Mouse (Mus musculus) T-cell, adult 2 months (primary cell): ENCODE measurements around the gene Ccdc77.

Source experiments
- DNase-seq: peaks from one replicate; pipeline ENCODE4 v3.0.0; 2022; ENCODE audit warnings: low spot score

The Ccdc77 gene

DNA sequence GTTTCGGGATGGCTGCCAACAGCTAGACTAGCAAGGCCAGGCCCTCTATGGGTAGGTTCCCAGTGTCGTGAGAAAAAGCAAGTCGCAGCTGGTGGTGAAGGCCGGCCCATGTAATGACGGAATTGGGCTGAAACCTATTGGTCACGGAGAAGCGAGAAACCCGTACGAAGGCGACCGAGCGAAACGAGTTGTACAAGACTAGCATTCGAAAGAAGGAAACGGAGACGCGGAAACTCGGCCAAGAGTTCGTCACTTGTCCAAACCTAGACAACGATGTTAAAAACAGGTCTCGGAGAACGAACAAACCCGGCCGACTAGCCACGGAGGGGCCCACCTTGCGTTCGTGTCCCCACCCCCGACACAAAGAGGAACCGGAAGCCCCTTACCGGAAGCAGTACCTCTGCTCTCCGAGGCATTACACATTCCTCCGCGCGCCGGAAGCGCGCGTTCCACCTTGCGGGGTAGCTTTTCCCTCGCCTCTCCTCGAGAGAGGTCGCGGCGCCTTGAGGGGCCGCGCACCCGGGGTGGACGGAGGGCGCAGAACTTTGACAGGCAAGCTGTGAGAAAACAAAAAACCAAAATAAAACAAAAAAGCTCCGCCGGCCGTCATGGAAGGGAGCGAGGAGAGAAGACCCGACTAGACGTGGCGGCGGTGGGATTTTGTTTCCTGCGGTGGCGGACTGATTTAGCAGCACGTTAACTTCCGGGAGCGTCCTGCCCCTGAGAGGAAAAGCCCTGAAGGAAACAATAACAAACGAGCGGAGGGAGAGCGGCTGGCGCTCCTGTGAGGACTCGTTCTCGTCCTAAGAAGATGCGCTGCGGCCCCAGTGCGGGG is at the start of gene Ccdc77, which contains the start of gene Kdm5a:
Ccdc77 (minus strand) TSS at position 687 of the 835 bp plus-strand sequence.
Kdm5a (plus strand) TSS at position 437 of the 835 bp plus-strand sequence.
- peak; percentile 94 for DNase-seq

DNA sequence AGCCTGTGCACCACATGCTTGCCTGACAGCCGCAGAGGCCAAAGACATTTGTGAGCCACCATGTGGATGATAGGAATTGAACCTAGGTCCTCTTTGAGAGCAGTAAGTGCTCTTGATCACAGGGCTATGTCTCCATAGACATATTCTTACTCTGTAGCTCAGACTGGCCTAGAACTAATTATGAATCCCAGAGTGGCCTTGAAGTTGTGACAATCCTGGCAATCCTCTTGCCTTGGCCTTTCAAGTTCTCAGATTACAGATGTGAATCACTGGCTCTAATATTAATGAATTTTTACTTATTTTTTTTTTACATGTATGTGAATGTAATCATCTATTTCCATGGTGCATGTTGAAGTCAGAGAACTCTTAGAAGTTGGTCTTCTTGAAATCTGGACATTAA is 39.8 kb upstream of the Ccdc77 start:
- DNase-seq = no peak

DNA sequence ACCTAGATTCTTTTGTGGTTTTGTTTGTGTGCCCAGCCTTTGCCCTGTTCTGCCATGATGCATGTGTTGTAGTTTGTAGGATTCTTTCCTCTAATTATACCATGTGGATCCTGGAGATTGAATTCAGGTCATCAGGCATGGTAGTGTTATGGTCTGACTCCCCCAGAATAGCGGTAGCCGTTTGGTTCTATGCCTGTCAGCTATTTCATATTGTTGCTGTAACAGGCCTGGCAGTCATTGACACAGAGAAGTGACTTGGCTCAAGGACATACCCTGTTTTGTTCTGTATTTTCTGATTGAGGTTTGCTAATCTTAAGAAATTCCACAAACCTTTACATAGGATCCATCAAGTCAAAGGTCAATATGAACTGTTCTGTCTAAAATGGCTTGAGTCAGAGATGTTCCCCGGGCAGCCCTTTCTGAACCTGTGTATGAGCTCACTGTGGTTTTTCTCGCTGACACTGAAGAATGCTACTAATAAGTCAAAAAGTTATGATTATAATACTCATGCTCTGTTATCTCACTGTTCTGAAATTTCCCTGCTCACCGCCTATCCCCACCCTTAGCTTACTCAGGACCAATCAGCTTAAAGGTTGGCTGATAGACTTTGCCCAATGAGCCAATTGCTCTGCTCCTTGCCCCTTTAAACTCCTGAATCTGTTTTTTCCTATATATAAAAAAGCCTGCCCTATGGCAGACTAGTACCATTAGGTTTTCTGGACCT is 31.6 kb upstream of the Ccdc77 start:
- DNase-seq = no peak

DNA sequence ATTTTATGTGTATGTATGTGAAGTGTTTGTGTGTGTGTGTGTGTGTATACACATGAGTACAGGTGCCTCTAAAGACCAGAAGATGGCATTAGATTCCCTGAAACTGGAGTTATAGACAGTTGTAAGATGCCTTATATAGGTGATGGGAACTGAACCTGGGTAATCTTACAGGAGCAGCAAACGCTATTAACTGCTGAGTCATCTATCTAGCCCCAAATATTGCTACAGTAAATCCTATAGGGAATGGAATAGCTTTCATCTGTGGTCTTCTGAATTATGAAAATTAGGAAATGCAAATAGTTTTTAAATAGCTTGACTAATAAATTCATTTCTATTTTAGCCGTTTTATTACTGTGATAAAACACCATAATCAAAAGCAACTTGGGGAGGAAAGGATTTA is 28.6 kb upstream of the Ccdc77 start:
- no peak for DNase-seq

DNA sequence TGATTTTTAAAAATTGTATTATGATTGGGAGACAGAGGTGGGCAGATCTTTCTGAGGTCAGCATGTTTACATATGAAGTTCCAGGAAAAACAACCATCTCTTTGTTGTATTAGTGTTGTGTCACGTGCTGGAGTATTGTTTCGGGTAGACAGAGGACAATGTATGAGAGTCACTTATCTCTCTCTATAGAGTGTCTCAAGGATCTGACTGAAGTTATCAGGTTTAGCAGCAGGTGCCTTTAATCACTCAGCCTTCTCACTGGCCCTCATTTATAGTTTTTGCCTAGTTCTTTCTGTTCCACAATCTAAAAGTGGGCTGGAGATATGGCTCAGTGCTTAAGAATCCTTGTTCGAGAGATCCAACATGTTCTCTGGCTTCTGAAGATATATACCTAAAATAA is 25.9 kb upstream of the Ccdc77 start:
- DNase-seq = no peak

DNA sequence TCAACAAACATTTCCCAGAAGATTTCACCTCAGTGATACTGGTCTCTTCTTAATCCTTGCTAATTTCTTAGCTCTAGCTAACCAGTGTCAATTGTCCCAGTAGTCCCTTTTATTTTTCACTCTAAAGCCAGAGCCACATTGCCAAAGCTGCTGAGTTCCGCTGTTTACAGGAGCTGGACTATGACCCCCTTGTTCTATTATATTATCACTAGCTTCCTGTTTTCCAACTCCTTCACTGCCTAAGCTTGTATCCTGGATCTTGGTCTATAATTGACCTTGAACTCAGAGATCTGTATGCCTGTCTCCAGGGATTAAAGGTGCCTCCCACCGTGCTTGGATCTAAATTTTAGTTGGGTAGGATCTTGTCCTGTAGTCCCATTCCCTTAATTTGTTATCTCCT is 12.6 kb upstream of the Ccdc77 start:
- no peak for DNase-seq

DNA sequence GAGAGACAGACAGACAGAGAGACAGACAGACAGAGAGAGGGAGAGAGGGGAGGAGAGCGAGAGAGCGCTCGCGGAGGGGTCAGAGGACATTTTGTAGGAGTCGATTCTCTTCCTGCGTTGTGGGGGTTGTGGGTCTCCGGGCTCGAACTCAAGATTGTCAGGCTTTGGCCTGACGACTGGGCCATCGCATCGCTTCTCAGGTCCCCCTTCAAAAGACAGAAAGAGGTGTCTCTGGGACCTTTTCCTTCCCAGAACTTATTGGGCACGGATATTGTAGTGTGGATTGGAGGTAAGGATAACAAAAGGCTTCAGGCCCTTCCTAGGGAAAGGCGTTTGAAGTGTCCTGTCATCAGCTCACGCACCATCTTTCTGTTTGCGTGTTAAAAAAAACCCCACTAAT is 877 bp upstream of the Ccdc77 start:
- DNase-seq = peak; percentile 18

DNA sequence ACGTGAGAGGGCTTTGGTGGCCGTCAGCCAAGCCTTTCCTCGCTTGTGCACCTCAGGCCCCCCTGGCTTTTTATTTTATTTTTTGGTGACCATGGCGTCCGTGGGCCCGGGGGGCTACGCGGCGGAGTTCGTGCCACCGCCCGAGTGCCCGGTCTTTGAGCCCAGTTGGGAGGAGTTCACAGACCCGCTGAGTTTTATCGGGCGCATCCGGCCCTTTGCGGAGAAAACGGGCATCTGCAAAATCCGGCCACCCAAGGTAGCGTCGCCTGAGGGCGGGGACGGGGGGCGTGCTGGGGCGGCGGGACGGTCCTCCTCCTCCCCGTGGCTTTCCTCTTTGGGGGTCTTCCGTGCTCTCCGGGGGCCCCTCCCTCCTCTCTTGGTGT is 340 bp upstream of the Ccdc77 start:
- no peak for DNase-seq

DNA sequence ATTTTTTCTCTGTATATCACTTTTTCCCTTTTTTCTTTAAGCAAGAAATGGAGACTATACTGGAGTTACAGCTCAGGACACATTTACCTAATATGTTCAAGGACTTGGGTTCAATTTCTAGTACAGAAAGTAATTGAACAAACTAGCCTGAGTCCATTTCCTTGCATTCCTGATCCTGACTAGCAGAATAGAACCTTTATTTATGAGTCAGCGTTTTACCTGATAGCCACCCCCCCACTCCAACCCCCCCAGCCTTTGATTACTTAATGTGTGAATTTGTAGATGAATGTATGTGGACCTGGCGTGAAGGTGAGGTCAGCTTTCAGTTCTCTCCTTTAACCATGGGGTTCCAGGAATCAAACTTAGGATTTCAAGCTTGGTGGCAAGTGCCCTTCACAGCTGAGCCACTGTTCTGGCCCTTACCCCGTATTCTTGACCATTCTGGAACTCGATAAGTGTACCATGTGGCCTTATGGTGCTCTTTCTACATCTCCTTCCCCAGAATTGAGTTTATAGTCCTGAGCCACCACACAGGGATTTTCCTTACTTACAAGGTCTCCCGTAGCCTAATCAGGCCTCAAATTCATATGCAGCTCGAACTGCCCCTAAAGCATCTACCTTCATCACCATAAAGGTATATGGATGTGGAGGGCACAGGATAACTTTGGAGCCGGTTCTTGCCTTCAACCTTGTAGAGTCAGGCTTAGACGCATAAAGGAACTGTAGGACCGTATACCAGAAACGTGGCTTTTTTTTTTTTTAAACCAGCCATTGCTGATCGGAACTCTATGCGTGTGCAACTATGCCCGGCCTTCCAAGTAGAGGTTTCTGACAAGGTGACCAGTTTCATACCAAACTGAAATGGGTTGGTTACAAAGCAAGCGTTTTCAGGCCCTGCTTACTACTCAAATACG is 1.1 kb downstream of the Ccdc77 start:
- DNase-seq = no peak

DNA sequence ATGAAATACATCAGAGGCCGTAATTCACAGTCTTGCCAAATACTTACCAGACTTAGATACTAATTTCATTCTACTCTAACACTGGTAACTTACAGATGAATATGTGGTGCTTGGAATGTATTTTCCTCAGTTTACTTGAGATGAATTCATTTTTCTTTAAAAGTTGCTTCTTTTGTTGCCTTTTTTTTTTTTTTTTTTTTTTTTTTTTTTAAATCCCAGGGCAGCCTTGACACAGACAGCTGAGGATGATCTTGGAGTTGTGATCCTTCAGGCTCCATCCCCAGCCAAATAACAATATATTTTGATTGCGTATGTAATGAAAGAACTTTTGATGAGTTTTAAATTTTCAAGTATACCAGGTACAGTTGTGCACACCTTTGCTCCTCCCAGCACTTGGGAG is 2.0 kb downstream of the Ccdc77 start:
- DNase-seq = no peak

DNA sequence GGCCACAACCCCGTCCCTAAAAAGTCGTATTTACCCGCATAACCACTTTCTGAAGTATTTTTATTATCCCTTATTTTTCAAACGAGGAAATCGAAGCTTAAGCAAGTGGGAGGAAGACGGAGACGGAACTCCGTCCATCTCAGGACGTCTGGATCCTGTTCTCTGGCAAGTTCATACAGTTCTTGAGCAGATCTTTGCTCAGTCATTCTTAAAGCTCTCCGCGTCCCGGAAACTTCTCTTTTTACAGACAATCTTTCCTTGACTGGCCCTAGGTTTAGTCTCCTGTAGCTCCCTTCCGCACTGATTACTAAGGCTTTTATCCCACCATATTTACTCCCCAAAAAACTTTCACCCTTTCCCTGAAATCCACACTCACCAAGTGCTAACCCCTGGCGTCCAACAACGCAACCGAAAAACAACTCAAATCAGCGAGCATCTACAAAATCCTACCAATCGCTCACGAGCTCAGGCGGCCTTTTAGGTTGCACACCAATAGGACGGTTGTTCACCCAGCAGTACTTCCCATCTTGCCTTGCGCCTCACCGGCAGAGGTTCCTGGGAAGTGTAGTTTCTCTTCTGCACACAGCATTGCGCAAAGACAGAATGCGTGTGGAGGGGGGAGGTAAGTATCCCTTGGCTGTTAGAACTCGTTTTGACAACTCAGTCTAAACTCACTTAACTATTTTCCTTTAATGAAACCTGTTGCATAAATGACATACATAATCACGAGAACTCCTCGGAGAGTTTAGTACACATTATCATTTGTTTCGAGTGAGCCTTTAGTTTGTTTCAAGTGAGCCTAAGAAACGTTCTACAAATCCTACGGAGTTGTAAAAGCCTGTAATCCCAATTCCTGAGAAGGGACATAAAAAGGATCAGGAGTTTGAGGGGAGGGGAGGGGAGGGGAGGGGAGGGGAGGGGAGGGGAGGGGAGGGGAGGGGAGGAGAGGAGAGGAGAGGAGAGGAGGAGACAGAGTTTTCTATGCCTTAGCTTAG is 6.9 kb downstream of the Ccdc77 start:
- DNase-seq = peak; percentile 87

DNA sequence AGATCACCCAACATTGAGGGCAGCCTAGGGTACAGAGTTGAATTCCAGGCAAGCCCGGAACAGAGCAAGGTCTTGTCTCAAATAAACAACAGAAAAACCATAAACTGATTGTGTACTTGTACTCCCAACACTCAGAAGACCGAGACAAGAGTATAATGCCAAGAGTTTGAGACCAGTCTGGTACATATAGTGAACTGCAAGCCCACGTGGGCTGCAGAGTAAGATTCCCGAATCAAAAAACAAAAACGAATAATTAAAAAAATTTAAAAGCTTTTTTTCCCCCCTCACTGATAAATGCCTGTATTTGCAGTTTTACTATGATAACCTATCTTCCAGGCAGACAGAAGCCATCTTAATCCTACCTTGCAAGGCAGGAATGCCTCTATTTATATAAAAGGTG is 7.7 kb downstream of the Ccdc77 start:
- DNase-seq = no peak

DNA sequence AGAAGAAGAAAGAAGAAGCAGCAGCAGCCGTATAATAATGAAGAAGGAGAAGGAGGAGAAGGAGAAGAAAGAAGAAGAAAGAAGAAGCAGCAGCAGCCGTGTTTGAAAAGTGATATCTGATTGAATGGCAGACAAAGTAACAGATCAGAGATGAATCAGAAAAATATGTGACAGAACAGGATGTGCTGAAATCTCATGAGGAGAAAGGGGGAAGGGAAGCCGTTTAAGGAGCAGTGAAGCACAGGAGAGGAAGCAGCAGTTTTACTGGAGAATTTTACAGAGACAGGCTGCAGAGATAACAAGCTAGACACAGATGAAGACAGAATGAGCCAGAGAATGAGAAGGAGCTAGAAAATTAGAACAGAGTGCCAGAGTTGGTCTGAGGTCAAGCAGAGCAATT is 15.2 kb downstream of the Ccdc77 start:
- DNase-seq = no peak

DNA sequence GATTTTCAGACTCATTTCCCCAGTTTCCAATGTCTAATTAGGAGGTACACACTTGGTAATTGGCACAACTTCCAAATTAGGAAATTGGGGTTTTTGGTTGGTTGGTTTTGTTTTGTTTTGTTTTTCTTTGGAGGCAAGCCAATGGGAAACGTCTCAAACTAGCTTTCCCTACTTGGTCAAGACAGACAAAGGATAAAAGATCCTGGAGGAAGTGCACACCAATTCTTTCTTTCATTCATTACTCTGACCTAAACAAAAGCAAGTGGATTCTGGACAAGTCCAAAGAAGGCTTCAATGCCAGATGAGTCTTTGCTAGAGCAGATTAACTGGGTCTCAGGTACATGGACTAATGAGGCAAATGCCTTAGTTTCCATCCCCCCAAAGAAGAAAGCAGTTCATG is 20.2 kb downstream of the Ccdc77 start:
- no peak for DNase-seq

DNA sequence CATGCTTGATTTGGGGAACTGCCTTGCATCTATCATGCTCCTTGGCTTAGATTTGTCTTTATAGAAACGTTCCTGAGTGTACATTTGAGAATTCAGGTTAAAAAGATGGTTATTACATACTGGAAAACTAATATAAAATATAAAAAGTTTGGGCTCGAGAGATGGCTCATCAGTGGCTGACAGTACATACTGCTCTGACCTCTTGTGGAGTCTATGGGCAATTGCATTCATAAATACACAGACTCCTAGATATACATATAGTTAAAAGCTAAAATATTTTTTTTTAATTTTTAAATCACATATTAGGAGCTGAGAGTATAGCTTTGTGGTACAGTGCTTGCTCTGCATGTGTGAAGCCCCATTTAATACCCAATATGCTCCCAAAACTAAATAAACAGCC is 31.8 kb downstream of the Ccdc77 start:
- no peak for DNase-seq

DNA sequence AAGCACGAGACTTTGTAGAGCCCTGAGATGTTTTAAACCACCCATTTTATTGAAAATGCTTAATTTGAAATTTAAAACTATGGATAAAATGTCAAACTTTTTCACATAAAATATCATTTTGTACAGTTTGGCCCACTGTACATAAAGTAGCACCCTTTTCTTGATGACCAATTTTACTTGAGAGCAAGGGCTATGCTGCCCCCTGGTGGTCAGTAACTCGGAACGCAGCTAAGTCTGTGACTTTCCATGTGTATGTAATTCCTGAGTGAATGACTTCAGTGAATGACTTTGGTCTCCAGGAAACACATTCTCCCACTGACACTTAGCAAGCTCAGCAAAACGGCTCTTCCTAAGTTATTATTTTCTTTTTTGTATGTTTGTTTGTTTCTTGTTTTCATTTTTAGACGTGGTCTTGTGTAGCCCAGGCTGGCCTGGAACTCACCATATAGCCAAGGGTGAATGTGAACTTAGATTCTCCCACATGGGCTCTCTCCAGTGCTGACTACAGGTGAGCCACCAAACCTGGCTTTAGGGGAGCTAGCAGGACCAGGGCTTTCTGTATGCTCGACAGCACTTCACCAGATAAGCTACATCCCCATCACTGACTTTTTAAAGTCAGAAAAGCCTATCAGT is 39.8 kb downstream of the Ccdc77 start:
- DNase-seq = peak; percentile 62

DNA sequence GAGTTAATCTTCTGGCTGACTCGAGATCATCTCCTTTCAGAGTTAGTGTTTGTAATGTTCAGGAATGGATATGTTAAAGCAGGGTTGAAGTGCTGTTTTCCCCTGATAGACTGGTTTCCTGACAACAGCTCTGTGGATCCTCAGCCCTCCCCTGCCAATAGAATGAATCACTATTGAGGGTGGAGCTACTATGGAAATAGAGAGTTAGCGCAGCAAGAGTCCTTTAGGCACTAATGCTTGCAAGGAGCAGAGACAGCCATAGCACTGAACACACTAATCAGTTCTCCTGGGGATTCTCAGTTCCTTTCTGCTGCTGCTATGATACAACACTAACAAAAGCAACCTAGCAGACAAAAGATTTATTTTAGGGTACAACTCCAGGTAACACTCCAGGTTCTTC is 43.8 kb downstream of the Ccdc77 start:
- no peak for DNase-seq

DNA sequence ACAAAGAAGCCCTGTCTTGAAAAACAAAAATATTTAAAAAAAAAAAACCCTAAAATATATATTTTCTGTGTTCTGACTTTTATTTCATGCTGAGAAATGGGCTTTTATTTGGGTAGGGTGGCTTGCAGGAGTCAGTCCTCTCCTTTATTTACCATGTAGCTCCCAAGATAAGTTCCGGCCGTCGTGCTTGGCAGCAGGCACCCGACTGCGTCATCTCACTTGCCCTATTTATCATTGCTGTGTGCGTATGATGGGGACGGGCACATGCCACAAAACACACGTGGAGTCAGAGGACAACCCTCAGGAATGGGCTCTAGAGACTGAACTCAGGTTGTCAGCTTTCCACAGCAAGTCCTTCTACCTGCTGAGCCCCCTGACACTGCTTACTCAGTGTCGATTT is 45.0 kb downstream of the Ccdc77 start:
- no peak for DNase-seq

DNA sequence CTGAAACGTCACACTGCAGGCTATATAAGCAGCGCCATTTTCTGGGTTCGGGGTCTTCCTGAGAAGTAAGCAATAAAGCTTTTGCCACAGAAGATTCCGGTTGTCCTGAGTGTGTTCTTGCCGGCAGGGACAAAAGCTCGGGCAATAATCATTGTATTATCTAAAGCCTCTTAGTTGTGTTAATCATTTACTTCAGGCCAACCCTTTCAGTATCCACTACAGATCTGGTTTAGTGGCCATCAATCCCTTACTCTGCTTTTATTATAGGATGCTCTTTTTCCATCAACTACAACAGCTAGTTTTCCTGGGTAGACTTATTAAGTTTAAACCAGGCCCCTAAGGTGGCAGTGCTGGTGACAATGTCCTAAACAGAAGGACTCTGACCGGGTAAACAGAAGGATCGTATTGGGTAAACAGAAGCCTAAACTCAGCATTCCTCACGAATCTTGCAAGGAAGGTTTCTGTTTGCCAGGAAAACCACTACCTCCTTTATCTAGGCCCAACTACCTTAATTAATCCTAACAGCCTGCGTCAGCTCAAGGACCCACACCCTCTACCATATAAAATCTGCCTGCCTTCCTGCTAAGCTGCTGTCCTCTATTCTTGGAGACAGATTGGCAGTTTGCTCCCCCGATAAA is 45.8 kb downstream of the Ccdc77 start:
- no peak for DNase-seq

DNA sequence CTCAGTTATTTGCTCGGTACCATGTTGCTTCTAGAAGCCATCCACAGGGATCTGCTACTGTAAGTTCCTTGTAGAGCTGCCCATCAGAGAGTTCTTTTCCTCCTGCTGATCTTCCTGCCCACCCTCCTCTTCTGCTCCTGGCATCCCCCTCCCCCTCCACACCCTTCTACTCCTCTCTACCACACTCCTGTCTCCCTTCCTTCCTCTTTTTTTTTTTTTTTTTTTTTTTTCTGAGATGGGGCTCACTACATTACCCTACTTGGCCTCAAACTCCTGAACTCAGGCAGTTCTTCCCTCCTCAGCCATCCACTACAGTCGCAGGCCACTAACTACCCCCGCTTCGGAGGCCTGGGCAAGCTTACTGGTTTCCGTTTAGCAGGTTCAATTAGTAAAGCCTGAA is 51.7 kb downstream of the Ccdc77 start:
- DNase-seq = no peak
